Mouse (Mus musculus) gastrocnemius, postnatal 25 days (tissue): ENCODE measurements around the gene Erlin1. TPM values are rescaled to one million over a fixed set of nuclear protein-coding genes. Genes with fewer than 3 reads are reported as not detected.

Source experiments
- DNase-seq: peaks from one replicate; pipeline ENCODE4 v3.0.0; 2022
- total RNA-seq, 2 experiments: library from RNA; stranded (reverse); gene quantifications; 1 replicate in 1 of 2; 2 replicates in 1 of 2; pipeline ENCODE4 v1.2.3; 2021

Gene Erlin1
- total RNA-seq, 2 experiments from 2014 or later: 3.4 to 4.8 TPM

GRCm38 (mm10) chr19:43998802-43999527, 70.6 kb downstream of the Erlin1 start:
- no peak for DNase-seq

- DNase-seq: no peak
Measured at GRCm38 (mm10) chr19:43998101-43998500, 71.5 kb downstream of the Erlin1 start.

- DNase-seq: no peak
Measured at GRCm38 (mm10) chr19:43995427-43995826, 74.2 kb downstream of the Erlin1 start.

GRCm38 (mm10) chr19:43992464-43992863, 77.1 kb downstream of the Erlin1 start:
- no peak for DNase-seq

- no peak for DNase-seq
Measured at GRCm38 (mm10) chr19:43990362-43990761, 79.2 kb downstream of the Erlin1 start.

- DNase-seq: no peak
Measured at GRCm38 (mm10) chr19:43986069-43986794, 83.4 kb downstream of the Erlin1 start, which contains the start of gene Cpn1. Gene Cpn1, minus strand, starts transcription at chr19:43986556.

Other genes with a start within 250 kb of the Erlin1 start
- gene Dnmbp, start 129.6 kb downstream of the Erlin1 start, total RNA-seq: 1 to 10 TPM; 7.9 to 10.0 TPM
- not detected for gene Cpn1, start 83.2 kb downstream of the Erlin1 start, total RNA-seq
- gene Cyp2c23, start 40.6 kb downstream of the Erlin1 start, total RNA-seq: not detected
- gene Chuk, start 37.7 kb upstream of the Erlin1 start, total RNA-seq: 10 to 100 TPM; 14.9 to 17.4 TPM
- 1 to 10 TPM; 4.0 to 5.7 TPM for gene Cwf19l1, start 66.1 kb upstream of the Erlin1 start, total RNA-seq
- gene Bloc1s2, start 76.7 kb upstream of the Erlin1 start, total RNA-seq: 10 to 100 TPM; 12.7 to 13.5 TPM
- not detected for gene Pkd2l1, start 122.7 kb upstream of the Erlin1 start, total RNA-seq
- gene Scd3, start 133.5 kb upstream of the Erlin1 start, total RNA-seq: not detected
- 10 to 100 TPM; 11.8 to 12.5 TPM for gene Scd2, start 223.9 kb upstream of the Erlin1 start, total RNA-seq